Mouse (Mus musculus) limb, embryonic 11.5 days (tissue): ENCODE measurements around the gene Ajap1. TPM values are rescaled to one million over a fixed set of nuclear protein-coding genes. Genes with fewer than 3 reads are reported as not detected.

Source experiments
- ATAC-seq: fragments of 200-750 bp; cut with Nextera tagmentation; 2 replicates; pipeline ENCODE4 v1.8.0; 2017; ENCODE audit warnings: low read depth; ENCODE audit not compliant: insufficient number of reproducible peaks, low FRiP score, low TSS enrichment
- DNase-seq: peaks from one replicate; pipeline ENCODE4 v3.0.0-alpha.2; 2015; ENCODE audit warnings: low spot score
- H3K27ac ChIP-seq: fragments of 300-500 bp; sonication (generic); replicated peaks from 2 replicates; pipeline ENCODE4 v1.5.1; 2014; ENCODE audit warnings: low read depth, mild to moderate bottlenecking, low read length
- H3K27me3 ChIP-seq: fragments of 300-500 bp; sonication (generic); 2 replicates; pipeline ENCODE4 v1.6.1; 2014; ENCODE audit warnings: mild to moderate bottlenecking, low read length, mixed read lengths; ENCODE audit not compliant: control insufficient read depth, insufficient read depth
- H3K36me3 ChIP-seq: fragments of 300-500 bp; sonication (generic); 2 replicates; pipeline ENCODE4 v1.6.1; 2014; ENCODE audit warnings: mild to moderate bottlenecking, low read length, moderate library complexity, mixed read lengths; ENCODE audit not compliant: control insufficient read depth, insufficient read depth
- H3K4me1 ChIP-seq: fragments of 300-500 bp; sonication (generic); 2 replicates; pipeline ENCODE4 v1.6.1; 2014; ENCODE audit warnings: low read length, mixed read lengths; ENCODE audit not compliant: control insufficient read depth, insufficient read depth
- H3K4me2 ChIP-seq: fragments of 300-500 bp; sonication (generic); 2 replicates; pipeline ENCODE4 v1.6.1; 2014; ENCODE audit warnings: low read depth, mild to moderate bottlenecking, moderate library complexity; ENCODE audit not compliant: severe bottlenecking
- H3K4me3 ChIP-seq: fragments of 300-500 bp; sonication (generic); 2 replicates; pipeline ENCODE4 v1.5.1; 2014; ENCODE audit warnings: low read depth, low read length
- H3K9ac ChIP-seq: fragments of 300-500 bp; sonication (generic); 2 replicates; pipeline ENCODE4 v1.6.1; 2014; ENCODE audit warnings: mild to moderate bottlenecking, low read length
- H3K9me3 ChIP-seq: fragments of 300-500 bp; sonication (generic); 2 replicates; pipeline ENCODE4 v1.6.1; 2016; ENCODE audit warnings: low read length; ENCODE audit not compliant: control insufficient read depth
- WGBS: fragments of 180-500 bp; shearing (Covaris S2); extraction: QIAGEN DNeasy Blood & Tissue Kit; methylation state at CpG from one replicate; pipeline ENCODE4 v1.1.7; 2014; 5-methylcytosine and 5-hydroxymethylcytosine counted together
- polyA plus RNA-seq: library from polyadenylated mRNA; unstranded; fragments of >200 nt; fragmentation: Nextera tagmentation; extraction: Ambion mirVana; gene quantifications from 2 replicates; pipeline ENCODE4 v1.2.1, GENCODE M21; 2014

Gene Ajap1
- polyA plus RNA-seq, 1 experiment from 2014 or later = 0.65 TPM

- WGBS = 87% methylated on average over 7 of the region's 7 CpGs
Observed at GRCm38 (mm10) chr4:153501936-153502335, 19.3 kb upstream of the Ajap1 start.

GRCm38 (mm10) chr4:153492444-153492843 is 9.8 kb upstream of the Ajap1 start:
- ATAC-seq = no peak

More at GRCm38 (mm10) chr4:153501936-153502335, 19.3 kb upstream of the Ajap1 start:
- Histone ChIP-seq H3K4me3 (no peak overlapping the region), H3K27me3 (no peaks in the 10 kb centered on the region), H3K27ac (no peak overlapping the region), H3K4me2 (no peak overlapping the region), H3K9me3 (no peaks in the 10 kb centered on the region), H3K4me1 (peaks cover 2% of the 10 kb centered on the region; the same call in 1 of the 2 replicates), H3K9ac (no peak overlapping the region), H3K36me3 (no peaks in the 10 kb centered on the region)
- ATAC-seq (no peak), DNase-seq (no peak)

GRCm38 (mm10) chr4:153489116-153489515 is 6.5 kb upstream of the Ajap1 start:
- 55% methylated on average over 8 of the region's 8 CpGs for WGBS
- Histone ChIP-seq H3K9me3 (no peaks in the 10 kb centered on the region), H3K27me3 (peaks cover 2% of the 10 kb centered on the region), H3K4me2 (no peak overlapping the region), H3K4me3 (no peak overlapping the region), H3K9ac (no peak overlapping the region), H3K4me1 (peaks cover 5% of the 10 kb centered on the region), H3K27ac (no peak overlapping the region), H3K36me3 (no peaks in the 10 kb centered on the region)
- no peak for ATAC-seq
- DNase-seq = no peak

More at GRCm38 (mm10) chr4:153492444-153492843, 9.8 kb upstream of the Ajap1 start:
- Histone ChIP-seq H3K27ac (no peak overlapping the region), H3K4me3 (no peak overlapping the region), H3K36me3 (no peaks in the 10 kb centered on the region), H3K9me3 (no peaks in the 10 kb centered on the region), H3K4me1 (no peaks in the 10 kb centered on the region; the same call in 1 of the 2 replicates), H3K27me3 (no peaks in the 10 kb centered on the region), H3K4me2 (no peak overlapping the region), H3K9ac (no peak overlapping the region)
- DNase-seq = no peak
- 30% methylated on average over 9 of the region's 9 CpGs for WGBS

- peaks cover 32% of the 10 kb centered on the region for H3K27me3 ChIP-seq
- H3K4me3 ChIP-seq = no peak overlapping the region
- ATAC-seq (no peak), DNase-seq (no peak)
- 0 out of 2 replicates have a peak overlapping the region, but pooled peaks have one; percentile 17 for H3K9ac ChIP-seq
- no peak overlapping the region for H3K4me2 ChIP-seq
- H3K36me3 ChIP-seq = no peaks in the 10 kb centered on the region
- peaks cover 19% of the 10 kb centered on the region for H3K4me1 ChIP-seq
- no peaks in the 10 kb centered on the region for H3K9me3 ChIP-seq
- no peak overlapping the region for H3K27ac ChIP-seq
- WGBS = 53% methylated on average over 4 of the region's 4 CpGs
Observed at GRCm38 (mm10) chr4:153485913-153486312, 3.3 kb upstream of the Ajap1 start.

GRCm38 (mm10) chr4:153484392-153484791 is 1.8 kb upstream of the Ajap1 start:
- H3K27me3 ChIP-seq = peaks cover 46% of the 10 kb centered on the region
- no peak overlapping the region for H3K27ac ChIP-seq
- no peaks in the 10 kb centered on the region for H3K36me3 ChIP-seq
- no peaks in the 10 kb centered on the region for H3K9me3 ChIP-seq
- H3K4me2 ChIP-seq = peak overlapping the region; percentile 12; the same call in 1 of the 2 replicates
- no peak overlapping the region for H3K9ac ChIP-seq
- DNase-seq = peak; percentile 92
- ATAC-seq = no peak
- WGBS = 2% methylated on average over 7 of the region's 7 CpGs
- no peak overlapping the region for H3K4me3 ChIP-seq
- H3K4me1 ChIP-seq = peaks cover 23% of the 10 kb centered on the region

- H3K27me3 ChIP-seq = peaks cover 52% of the 10 kb centered on the region
- WGBS = 2% methylated on average over 64 of the region's 71 CpGs
- no peaks in the 10 kb centered on the region for H3K36me3 ChIP-seq
- H3K9me3 ChIP-seq = no peaks in the 10 kb centered on the region
- peak overlapping the region; percentile 43 for H3K4me3 ChIP-seq
- H3K4me2 ChIP-seq = peak overlapping the region; percentile 93
- H3K9ac ChIP-seq = peak overlapping the region; percentile 45
- H3K4me1 ChIP-seq = peaks cover 25% of the 10 kb centered on the region
- no peak overlapping the region for H3K27ac ChIP-seq
- ATAC-seq (no peak), DNase-seq (peak; percentile 48)
Observed at GRCm38 (mm10) chr4:153481361-153482234, 1.0 kb downstream of the Ajap1 start.

GRCm38 (mm10) chr4:153480551-153481262 is 1.9 kb downstream of the Ajap1 start:
- Histone ChIP-seq H3K4me1 (peaks cover 25% of the 10 kb centered on the region), H3K27me3 (peaks cover 52% of the 10 kb centered on the region), H3K9me3 (no peaks in the 10 kb centered on the region), H3K27ac (no peak overlapping the region), H3K36me3 (no peaks in the 10 kb centered on the region), H3K4me3 (peak overlapping the region; percentile 43), H3K4me2 (peak overlapping the region; percentile 93), H3K9ac (no peak overlapping the region)
- ATAC-seq (no peak), DNase-seq (peak; percentile 81)
- WGBS = 4% methylated on average over 19 of the region's 19 CpGs

GRCm38 (mm10) chr4:153479144-153479543 is 3.5 kb downstream of the Ajap1 start:
- Histone ChIP-seq H3K27me3 (peaks cover 50% of the 10 kb centered on the region), H3K4me2 (no peak overlapping the region), H3K27ac (no peak overlapping the region), H3K4me3 (no peak overlapping the region), H3K4me1 (peaks cover 20% of the 10 kb centered on the region), H3K36me3 (no peaks in the 10 kb centered on the region), H3K9me3 (no peaks in the 10 kb centered on the region), H3K9ac (no peak overlapping the region)
- ATAC-seq = no peak
- 25% methylated on average over 8 of the region's 8 CpGs for WGBS
- no peak for DNase-seq
